Mouse (Mus musculus): ENCODE results near the gene Coq10a. TPM values are rescaled to one million over a fixed set of nuclear protein-coding genes. Genes with fewer than 3 reads are reported as not detected.
A peak's percentile ranks its signal among the peaks of the same experiment; 100 is the strongest.

Coq10a gene
- polyA plus RNA-seq, 1 experiment from 2014 or later, result 3.5 TPM

GRCm38 (mm10) chr10:128327610-128328009 lies 41.2 kb downstream of the Coq10a start:
- H3K9ac ChIP-seq (ENCODE audit: low read length), result no peak overlapping the region
- no peaks in the 10 kb centered on the region for H3K27me3 ChIP-seq (ENCODE audit: control insufficient read depth, insufficient read depth, low read length)
- H3K4me3 ChIP-seq (replicated peaks; ENCODE audit: low read length), result no peak overlapping the region
- peaks cover 11% of the 10 kb centered on the region for H3K4me1 ChIP-seq (ENCODE audit: control insufficient read depth, insufficient read depth, low read length)
- 88% methylated on average over 10 of the region's 10 CpGs for WGBS
- H3K27ac ChIP-seq (ENCODE audit: low read length), result no peak overlapping the region
- H3K9me3 ChIP-seq (replicated peaks; ENCODE audit: control insufficient read depth, low read length), result no peaks in the 10 kb centered on the region
- H3K4me2 ChIP-seq (ENCODE audit: low read depth, low read length), result no peak overlapping the region
- peaks cover 22% of the 10 kb centered on the region for H3K36me3 ChIP-seq (ENCODE audit: control insufficient read depth, insufficient read depth, low read length)
- no peak for ATAC-seq (ENCODE audit: insufficient read depth, low FRiP score)

GRCm38 (mm10) chr10:128326825-128327224 lies 42.0 kb downstream of the Coq10a start:
- Histone ChIP-seq H3K9me3 (replicated peaks; ENCODE audit: control insufficient read depth, low read length) (no peaks in the 10 kb centered on the region), H3K27me3 (ENCODE audit: control insufficient read depth, insufficient read depth, low read length) (no peaks in the 10 kb centered on the region), H3K4me1 (ENCODE audit: control insufficient read depth, insufficient read depth, low read length) (peaks cover 11% of the 10 kb centered on the region), H3K4me3 (replicated peaks; ENCODE audit: low read length) (no peak overlapping the region), H3K4me2 (ENCODE audit: low read depth, low read length) (no peak overlapping the region), H3K9ac (ENCODE audit: low read length) (no peak overlapping the region), H3K27ac (ENCODE audit: low read length) (no peak overlapping the region), H3K36me3 (ENCODE audit: control insufficient read depth, insufficient read depth, low read length) (peaks cover 22% of the 10 kb centered on the region)
- 93% methylated on average over 8 of the region's 8 CpGs for WGBS
- no peak for ATAC-seq (ENCODE audit: insufficient read depth, low FRiP score)

- peaks cover 16% of the 10 kb centered on the region for H3K36me3 ChIP-seq (ENCODE audit: control insufficient read depth, insufficient read depth, low read length)
- peaks cover 14% of the 10 kb centered on the region for H3K4me1 ChIP-seq (ENCODE audit: control insufficient read depth, insufficient read depth, low read length)
- peak overlapping the region; percentile 90 for H3K4me3 ChIP-seq (replicated peaks; ENCODE audit: low read length)
- H3K27me3 ChIP-seq (ENCODE audit: control insufficient read depth, insufficient read depth, low read length), result no peaks in the 10 kb centered on the region
- peak overlapping the region; percentile 97 for H3K27ac ChIP-seq (ENCODE audit: low read length)
- H3K9me3 ChIP-seq (replicated peaks; ENCODE audit: control insufficient read depth, low read length), result no peaks in the 10 kb centered on the region
- H3K4me2 ChIP-seq (ENCODE audit: low read depth, low read length), result peak overlapping the region; percentile 89
- ATAC-seq (ENCODE audit: insufficient read depth, low FRiP score), result no peak
- peak overlapping the region; percentile 98 for H3K9ac ChIP-seq (ENCODE audit: low read length)
- WGBS, result 68% methylated on average over 8 of the region's 8 CpGs
These were observed 45.3 kb downstream of the Coq10a start for GRCm38 (mm10) chr10:128323516-128323915.

DNA sequence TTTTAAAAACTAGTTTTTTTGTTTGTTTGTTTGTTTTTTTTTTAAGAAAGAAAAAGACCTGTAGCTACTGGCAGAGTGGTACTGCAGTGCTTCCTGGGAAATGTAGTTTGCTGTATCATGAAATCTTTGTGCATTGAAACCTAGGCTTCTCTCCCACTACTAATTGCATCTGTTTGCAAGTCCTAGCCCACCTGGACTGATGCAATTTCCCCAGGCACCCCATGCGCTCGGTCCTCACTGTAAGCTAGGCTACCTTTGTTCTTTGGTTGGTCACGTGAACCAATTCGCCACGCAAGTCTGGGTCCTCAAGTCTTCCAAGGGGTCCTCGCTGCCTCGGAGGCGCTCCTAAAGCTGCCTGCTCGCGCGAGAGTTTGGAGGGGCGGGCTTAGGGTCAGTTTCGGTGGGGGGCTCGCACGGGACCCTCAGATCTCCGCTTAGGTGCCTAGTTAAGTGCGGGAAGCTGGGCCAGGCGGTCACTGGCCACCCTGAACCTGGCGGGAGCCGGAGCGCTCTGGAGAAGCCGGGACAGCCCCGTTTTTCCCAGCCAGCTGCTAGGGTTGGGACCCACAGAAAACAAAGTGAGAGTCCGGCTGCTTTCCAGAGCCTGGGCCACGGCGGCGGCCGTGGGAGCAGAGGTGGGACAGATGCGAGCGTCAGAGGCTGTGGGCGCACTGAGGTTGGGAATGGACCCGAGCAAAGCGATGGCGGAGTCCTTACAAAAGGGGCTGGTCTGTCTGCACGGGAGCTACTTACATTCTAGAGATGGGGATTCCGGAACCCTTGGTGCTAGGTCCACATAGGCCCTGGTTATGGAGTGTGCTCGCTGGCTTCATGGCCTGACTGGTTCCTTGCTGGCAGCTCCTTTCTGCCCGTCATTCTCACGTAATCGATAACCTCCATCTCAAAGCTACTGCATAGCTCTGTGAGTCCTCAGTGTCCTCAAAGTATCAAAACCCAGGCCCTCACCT lies 46.4 kb downstream of the Coq10a start, which contains the start of gene Cnpy2:
TSS of gene Cnpy2 (plus strand) at position 319 of the 968 bp plus-strand sequence.
- WGBS, result under 1% methylated on average over 40 of the region's 40 CpGs
- H3K9ac ChIP-seq (ENCODE audit: low read length), result peak within 1 kb of the TSS; percentile 98
- no peaks in the 10 kb centered on the region for H3K27me3 ChIP-seq (ENCODE audit: control insufficient read depth, insufficient read depth, low read length)
- peak within 1 kb of the TSS; percentile 97 for H3K27ac ChIP-seq (ENCODE audit: low read length)
- peaks cover 14% of the 10 kb centered on the region for H3K4me1 ChIP-seq (ENCODE audit: control insufficient read depth, insufficient read depth, low read length)
- H3K36me3 ChIP-seq (ENCODE audit: control insufficient read depth, insufficient read depth, low read length), result peaks cover 14% of the 10 kb centered on the region
- H3K4me2 ChIP-seq (ENCODE audit: low read depth, low read length), result peak within 1 kb of the TSS; percentile 89
- peak within 1 kb of the TSS; percentile 90 for H3K4me3 ChIP-seq (replicated peaks; ENCODE audit: low read length)
- peak; percentile 91 for ATAC-seq (ENCODE audit: insufficient read depth, low FRiP score)
- no peaks in the 10 kb centered on the region for H3K9me3 ChIP-seq (replicated peaks; ENCODE audit: control insufficient read depth, low read length)

DNA sequence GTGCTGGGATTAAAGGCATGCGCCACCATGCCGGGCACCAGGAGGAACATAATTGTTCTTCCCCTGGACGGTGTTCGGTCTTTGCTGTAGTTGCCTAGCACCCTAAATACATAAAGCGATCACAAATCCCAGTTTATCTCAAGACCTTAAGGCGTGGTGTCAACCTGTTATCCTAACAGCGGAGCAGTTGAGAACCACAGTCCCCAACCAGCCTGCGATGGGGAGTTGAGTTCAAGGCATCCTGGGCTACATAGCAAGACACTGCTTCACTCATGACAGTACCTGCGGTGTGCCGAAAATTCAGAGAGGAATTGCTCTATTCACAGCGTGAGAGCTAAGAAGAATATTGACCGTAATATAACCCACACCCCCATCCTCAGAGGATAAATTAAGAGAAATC lies 47.2 kb downstream of the Coq10a start:
- peak overlapping the region; percentile 57 for H3K9ac ChIP-seq (ENCODE audit: low read length)
- ATAC-seq (ENCODE audit: insufficient read depth, low FRiP score), result no peak
- peak overlapping the region; percentile 90 for H3K4me3 ChIP-seq (replicated peaks; ENCODE audit: low read length)
- H3K27me3 ChIP-seq (ENCODE audit: control insufficient read depth, insufficient read depth, low read length), result no peaks in the 10 kb centered on the region
- WGBS, result 49% methylated on average over 12 of the region's 12 CpGs
- H3K27ac ChIP-seq (ENCODE audit: low read length), result peak overlapping the region; percentile 24; the same call in 1 of the 2 replicates
- peaks cover 14% of the 10 kb centered on the region for H3K4me1 ChIP-seq (ENCODE audit: control insufficient read depth, insufficient read depth, low read length)
- H3K9me3 ChIP-seq (replicated peaks; ENCODE audit: control insufficient read depth, low read length), result no peaks in the 10 kb centered on the region
- peaks cover 12% of the 10 kb centered on the region for H3K36me3 ChIP-seq (ENCODE audit: control insufficient read depth, insufficient read depth, low read length)
- peak overlapping the region; percentile 89 for H3K4me2 ChIP-seq (ENCODE audit: low read depth, low read length)

DNA sequence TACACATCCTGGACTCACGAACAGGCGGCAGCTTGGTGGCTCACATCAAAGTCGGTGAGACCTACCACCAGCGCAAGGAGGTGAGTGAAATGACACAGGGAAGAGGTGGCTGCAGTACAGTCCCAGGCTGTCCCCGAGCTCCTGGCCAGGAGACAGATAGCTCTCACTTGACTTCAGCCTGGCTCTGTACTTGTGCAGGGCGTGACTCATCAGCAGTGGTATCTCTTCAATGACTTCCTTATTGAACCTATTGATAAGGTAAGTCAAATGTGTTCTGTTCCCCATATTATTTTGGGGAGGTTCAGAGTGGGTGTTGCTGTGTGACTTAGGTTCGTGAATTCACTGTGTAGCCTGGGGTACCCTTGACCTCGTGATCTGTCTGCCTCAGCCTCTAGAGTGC lies 53.2 kb downstream of the Coq10a start:
- no peak for ATAC-seq (ENCODE audit: insufficient read depth, low FRiP score)

More for the DNA sequence above, 53.2 kb downstream of the Coq10a start:
- H3K9ac ChIP-seq (ENCODE audit: low read length), result no peak overlapping the region
- H3K27ac ChIP-seq (ENCODE audit: low read length), result no peak overlapping the region
- H3K27me3 ChIP-seq (ENCODE audit: control insufficient read depth, insufficient read depth, low read length), result no peaks in the 10 kb centered on the region
- H3K4me1 ChIP-seq (ENCODE audit: control insufficient read depth, insufficient read depth, low read length), result no peaks in the 10 kb centered on the region
- peaks cover 12% of the 10 kb centered on the region; the same call in 1 of the 2 replicates for H3K36me3 ChIP-seq (ENCODE audit: control insufficient read depth, insufficient read depth, low read length)
- H3K4me2 ChIP-seq (ENCODE audit: low read depth, low read length), result no peak overlapping the region
- H3K9me3 ChIP-seq (replicated peaks; ENCODE audit: control insufficient read depth, low read length), result no peaks in the 10 kb centered on the region
- no peak overlapping the region for H3K4me3 ChIP-seq (replicated peaks; ENCODE audit: low read length)
- 97% methylated on average over 8 of the region's 8 CpGs for WGBS

Small RNA genes within 50 kb of the gene (microRNA-seq; reads per million reads assigned to microRNA genes)
- gene Gm25361 (not detected), gene Gm26308 (not detected), gene Mir6914 (not detected), gene Mir6915 (1.2 reads per million)

Other genes with a start within 250 kb of the Coq10a start
- gene Rbms2, start 188.7 kb downstream of the Coq10a start, polyA plus RNA-seq (2015; fragmentation: Nextera tagmentation; extraction: Ambion mirVana), result 30.3 and 34.2 TPM in 2 replicates
- gene Gls2, start 174.5 kb downstream of the Coq10a start, polyA plus RNA-seq (2015; fragmentation: Nextera tagmentation; extraction: Ambion mirVana), result 3.2 and 3.7 TPM in 2 replicates
- 32.4 and 33.5 TPM in 2 replicates for gene Spryd4, start 157.2 kb downstream of the Coq10a start, polyA plus RNA-seq (2015; fragmentation: Nextera tagmentation; extraction: Ambion mirVana)
- gene Mip, start 143.2 kb downstream of the Coq10a start, polyA plus RNA-seq (2015; fragmentation: Nextera tagmentation; extraction: Ambion mirVana), result not detected in 2 replicates
- gene Timeless, start 136.9 kb downstream of the Coq10a start, polyA plus RNA-seq (2015; fragmentation: Nextera tagmentation; extraction: Ambion mirVana), result 30.4 and 35.0 TPM in 2 replicates
- gene Apon, start 114.9 kb downstream of the Coq10a start, polyA plus RNA-seq (2015; fragmentation: Nextera tagmentation; extraction: Ambion mirVana), result 0.52 and 0.66 TPM in 2 replicates
- 5.7 and 7.3 TPM in 2 replicates for gene Apof, start 100.3 kb downstream of the Coq10a start, polyA plus RNA-seq (2015; fragmentation: Nextera tagmentation; extraction: Ambion mirVana)
- gene Stat2, start 98.4 kb downstream of the Coq10a start, polyA plus RNA-seq (2015; fragmentation: Nextera tagmentation; extraction: Ambion mirVana), result 14.1 and 16.1 TPM in 2 replicates
- 0.55 and 0.57 TPM in 2 replicates for gene Il23a, start 70.2 kb downstream of the Coq10a start, polyA plus RNA-seq (2015; fragmentation: Nextera tagmentation; extraction: Ambion mirVana)
- gene Pan2, start 65.7 kb downstream of the Coq10a start, polyA plus RNA-seq (2015; fragmentation: Nextera tagmentation; extraction: Ambion mirVana), result 29.0 and 30.4 TPM in 2 replicates
- 310 and 315 TPM in 2 replicates for gene Cnpy2, start 46.5 kb downstream of the Coq10a start, polyA plus RNA-seq (2015; fragmentation: Nextera tagmentation; extraction: Ambion mirVana)
- gene Cs, start 31.3 kb downstream of the Coq10a start, polyA plus RNA-seq (2015; fragmentation: Nextera tagmentation; extraction: Ambion mirVana), result 221 and 230 TPM in 2 replicates
- 8.4 and 10.0 TPM in 2 replicates for gene Ankrd52, start 8.1 kb upstream of the Coq10a start, polyA plus RNA-seq (2015; fragmentation: Nextera tagmentation; extraction: Ambion mirVana)
- 28.7 and 32.9 TPM in 2 replicates for gene Slc39a5, start 32.2 kb upstream of the Coq10a start, polyA plus RNA-seq (2015; fragmentation: Nextera tagmentation; extraction: Ambion mirVana)
- 72.0 and 75.5 TPM in 2 replicates for gene Nabp2, start 42.5 kb upstream of the Coq10a start, polyA plus RNA-seq (2015; fragmentation: Nextera tagmentation; extraction: Ambion mirVana)
- gene Rnf41, start 42.7 kb upstream of the Coq10a start, polyA plus RNA-seq (2015; fragmentation: Nextera tagmentation; extraction: Ambion mirVana), result 37.0 and 38.5 TPM in 2 replicates
- 59.5 and 62.4 TPM in 2 replicates for gene Smarcc2, start 90.3 kb upstream of the Coq10a start, polyA plus RNA-seq (2015; fragmentation: Nextera tagmentation; extraction: Ambion mirVana)
- gene Myl6, start 125.1 kb upstream of the Coq10a start, polyA plus RNA-seq (2015; fragmentation: Nextera tagmentation; extraction: Ambion mirVana), result 2,126 and 2,216 TPM in 2 replicates
- gene Myl6b, start 129.7 kb upstream of the Coq10a start, polyA plus RNA-seq (2015; fragmentation: Nextera tagmentation; extraction: Ambion mirVana), result 2.7 and 3.9 TPM in 2 replicates
- gene Esyt1, start 156.9 kb upstream of the Coq10a start, polyA plus RNA-seq (2015; fragmentation: Nextera tagmentation; extraction: Ambion mirVana), result 32.9 TPM in 2 replicates
- gene Zc3h10, start 178.8 kb upstream of the Coq10a start, polyA plus RNA-seq (2015; fragmentation: Nextera tagmentation; extraction: Ambion mirVana), result 10.7 and 10.8 TPM in 2 replicates
- 3,732 and 3,890 TPM in 2 replicates for gene Rpl41, start 180.3 kb upstream of the Coq10a start, polyA plus RNA-seq (2015; fragmentation: Nextera tagmentation; extraction: Ambion mirVana)
- 198 and 206 TPM in 2 replicates for gene Pa2g4, start 197.0 kb upstream of the Coq10a start, polyA plus RNA-seq (2015; fragmentation: Nextera tagmentation; extraction: Ambion mirVana)
- gene Erbb3, start 220.7 kb upstream of the Coq10a start, polyA plus RNA-seq (2015; fragmentation: Nextera tagmentation; extraction: Ambion mirVana), result 32.0 and 38.0 TPM in 2 replicates

Data from stomach, embryonic 16.5 days (tissue).